Mouse (Mus musculus): ENCODE results near the gene Cnot11. TPM values are rescaled to one million over a fixed set of nuclear protein-coding genes. Genes with fewer than 3 reads are reported as not detected.

Cnot11 gene
- polyA plus RNA-seq, 1 experiment = 37.3 TPM

- TF ChIP-seq POLR2A (IDR thresholded peaks at IDR 0.05; ENCODE audit: control insufficient read depth, extremely low read depth, insufficient read depth, low read length, poor library complexity) (no peak), CTCF (IDR thresholded peaks at IDR 0.05; ENCODE audit: borderline replicate concordance, control insufficient read depth, extremely low read depth, insufficient read depth, low read length, poor library complexity) (no peak)
- H3K27ac ChIP-seq (ENCODE audit: control insufficient read depth, insufficient read depth, low read length) = no peak overlapping the region
- no peaks in the 10 kb centered on the region for H3K27me3 ChIP-seq (ENCODE audit: control insufficient read depth, insufficient read depth, low read length)
- no peak overlapping the region for H3K4me3 ChIP-seq (ENCODE audit: control insufficient read depth, insufficient read depth, low read length)
- peaks cover 16% of the 10 kb centered on the region for H3K36me3 ChIP-seq (ENCODE audit: control insufficient read depth, insufficient read depth, low read length)
- WGBS = 6% methylated on average over 2 of the region's 2 CpGs
- DNase-seq = peak; percentile 26
- peaks cover 16% of the 10 kb centered on the region for H3K4me1 ChIP-seq (replicated peaks; ENCODE audit: control insufficient read depth, insufficient read depth, low read length)
Measured at GRCm38 (mm10) chr1:39559009-39559408, 24.2 kb downstream of the Cnot11 start.

GRCm38 (mm10) chr1:39561920-39562319 is 27.1 kb downstream of the Cnot11 start:
- WGBS = 95% methylated on average over 1 of the region's 1 CpGs
- no peak overlapping the region for H3K27ac ChIP-seq (ENCODE audit: control insufficient read depth, insufficient read depth, low read length)
- DNase-seq = no peak
- TF ChIP-seq POLR2A (IDR thresholded peaks at IDR 0.05; ENCODE audit: control insufficient read depth, extremely low read depth, insufficient read depth, low read length, poor library complexity) = no peak
- TF ChIP-seq CTCF (IDR thresholded peaks at IDR 0.05; ENCODE audit: borderline replicate concordance, control insufficient read depth, extremely low read depth, insufficient read depth, low read length, poor library complexity) = no peak
- H3K36me3 ChIP-seq (ENCODE audit: control insufficient read depth, insufficient read depth, low read length) = peaks cover 15% of the 10 kb centered on the region
- no peaks in the 10 kb centered on the region for H3K27me3 ChIP-seq (ENCODE audit: control insufficient read depth, insufficient read depth, low read length)
- H3K4me1 ChIP-seq (replicated peaks; ENCODE audit: control insufficient read depth, insufficient read depth, low read length) = peaks cover 8% of the 10 kb centered on the region
- H3K4me3 ChIP-seq (ENCODE audit: control insufficient read depth, insufficient read depth, low read length) = no peak overlapping the region

- 96% methylated on average over 7 of the region's 7 CpGs for WGBS
Measured at GRCm38 (mm10) chr1:39563161-39563560, 28.4 kb downstream of the Cnot11 start.

GRCm38 (mm10) chr1:39564603-39565002 is 29.8 kb downstream of the Cnot11 start:
- Histone ChIP-seq H3K27ac (ENCODE audit: control insufficient read depth, insufficient read depth, low read length) (no peak overlapping the region), H3K4me1 (replicated peaks; ENCODE audit: control insufficient read depth, insufficient read depth, low read length) (peaks cover 2% of the 10 kb centered on the region; the same call in 1 of the 2 replicates), H3K27me3 (ENCODE audit: control insufficient read depth, insufficient read depth, low read length) (no peaks in the 10 kb centered on the region), H3K36me3 (ENCODE audit: control insufficient read depth, insufficient read depth, low read length) (peaks cover 9% of the 10 kb centered on the region; the same call in 1 of the 2 replicates), H3K4me3 (ENCODE audit: control insufficient read depth, insufficient read depth, low read length) (no peak overlapping the region)
- TF ChIP-seq POLR2A (IDR thresholded peaks at IDR 0.05; ENCODE audit: control insufficient read depth, extremely low read depth, insufficient read depth, low read length, poor library complexity) = no peak
- no peak for TF ChIP-seq CTCF (IDR thresholded peaks at IDR 0.05; ENCODE audit: borderline replicate concordance, control insufficient read depth, extremely low read depth, insufficient read depth, low read length, poor library complexity)
- 96% methylated on average over 3 of the region's 3 CpGs for WGBS
- DNase-seq = no peak

More at GRCm38 (mm10) chr1:39563161-39563560, 28.4 kb downstream of the Cnot11 start:
- Histone ChIP-seq H3K4me3 (ENCODE audit: control insufficient read depth, insufficient read depth, low read length) (no peak overlapping the region), H3K27ac (ENCODE audit: control insufficient read depth, insufficient read depth, low read length) (no peak overlapping the region), H3K4me1 (replicated peaks; ENCODE audit: control insufficient read depth, insufficient read depth, low read length) (peaks cover 8% of the 10 kb centered on the region), H3K36me3 (ENCODE audit: control insufficient read depth, insufficient read depth, low read length) (peaks cover 12% of the 10 kb centered on the region; the same call in 1 of the 2 replicates), H3K27me3 (ENCODE audit: control insufficient read depth, insufficient read depth, low read length) (no peaks in the 10 kb centered on the region)
- no peak for DNase-seq
- TF ChIP-seq CTCF (IDR thresholded peaks at IDR 0.05; ENCODE audit: borderline replicate concordance, control insufficient read depth, extremely low read depth, insufficient read depth, low read length, poor library complexity) (no peak), POLR2A (IDR thresholded peaks at IDR 0.05; ENCODE audit: control insufficient read depth, extremely low read depth, insufficient read depth, low read length, poor library complexity) (no peak)

GRCm38 (mm10) chr1:39568079-39568478 is 33.3 kb downstream of the Cnot11 start:
- Histone ChIP-seq H3K36me3 (ENCODE audit: control insufficient read depth, insufficient read depth, low read length) (no peaks in the 10 kb centered on the region), H3K4me3 (ENCODE audit: control insufficient read depth, insufficient read depth, low read length) (no peak overlapping the region), H3K27ac (ENCODE audit: control insufficient read depth, insufficient read depth, low read length) (no peak overlapping the region), H3K27me3 (ENCODE audit: control insufficient read depth, insufficient read depth, low read length) (no peaks in the 10 kb centered on the region), H3K4me1 (replicated peaks; ENCODE audit: control insufficient read depth, insufficient read depth, low read length) (no peaks in the 10 kb centered on the region)
- TF ChIP-seq CTCF (IDR thresholded peaks at IDR 0.05; ENCODE audit: borderline replicate concordance, control insufficient read depth, extremely low read depth, insufficient read depth, low read length, poor library complexity) = no peak
- no peak for TF ChIP-seq POLR2A (IDR thresholded peaks at IDR 0.05; ENCODE audit: control insufficient read depth, extremely low read depth, insufficient read depth, low read length, poor library complexity)
- no peak for DNase-seq

- WGBS = 79% methylated on average over 6 of the region's 6 CpGs
- H3K4me3 ChIP-seq (ENCODE audit: control insufficient read depth, insufficient read depth, low read length) = no peak overlapping the region
- TF ChIP-seq CTCF (IDR thresholded peaks at IDR 0.05; ENCODE audit: borderline replicate concordance, control insufficient read depth, extremely low read depth, insufficient read depth, low read length, poor library complexity) = no peak
- TF ChIP-seq POLR2A (IDR thresholded peaks at IDR 0.05; ENCODE audit: control insufficient read depth, extremely low read depth, insufficient read depth, low read length, poor library complexity) = no peak
Measured at GRCm38 (mm10) chr1:39571653-39572052, 36.9 kb downstream of the Cnot11 start.

GRCm38 (mm10) chr1:39573890-39574289 is 39.1 kb downstream of the Cnot11 start:
- Histone ChIP-seq H3K27ac (ENCODE audit: control insufficient read depth, insufficient read depth, low read length) (no peak overlapping the region), H3K27me3 (ENCODE audit: control insufficient read depth, insufficient read depth, low read length) (no peaks in the 10 kb centered on the region), H3K36me3 (ENCODE audit: control insufficient read depth, insufficient read depth, low read length) (no peaks in the 10 kb centered on the region), H3K4me1 (replicated peaks; ENCODE audit: control insufficient read depth, insufficient read depth, low read length) (peaks cover 3% of the 10 kb centered on the region; the same call in 1 of the 2 replicates), H3K4me3 (ENCODE audit: control insufficient read depth, insufficient read depth, low read length) (no peak overlapping the region)
- TF ChIP-seq POLR2A (IDR thresholded peaks at IDR 0.05; ENCODE audit: control insufficient read depth, extremely low read depth, insufficient read depth, low read length, poor library complexity) (no peak), CTCF (IDR thresholded peaks at IDR 0.05; ENCODE audit: borderline replicate concordance, control insufficient read depth, extremely low read depth, insufficient read depth, low read length, poor library complexity) (no peak)
- 93% methylated on average over 7 of the region's 7 CpGs for WGBS
- no peak for DNase-seq

More at GRCm38 (mm10) chr1:39571653-39572052, 36.9 kb downstream of the Cnot11 start:
- Histone ChIP-seq H3K27ac (ENCODE audit: control insufficient read depth, insufficient read depth, low read length) (no peak overlapping the region), H3K4me1 (replicated peaks; ENCODE audit: control insufficient read depth, insufficient read depth, low read length) (peaks cover 3% of the 10 kb centered on the region; the same call in 1 of the 2 replicates), H3K36me3 (ENCODE audit: control insufficient read depth, insufficient read depth, low read length) (no peaks in the 10 kb centered on the region), H3K27me3 (ENCODE audit: control insufficient read depth, insufficient read depth, low read length) (no peaks in the 10 kb centered on the region)
- no peak for DNase-seq

All from thymus, adult 2 months (tissue).